Mouse (Mus musculus): ENCODE data around the gene Frmpd2. TPM values are rescaled to one million over a fixed set of nuclear protein-coding genes. Genes with fewer than 3 reads are reported as not detected.

The Frmpd2 gene
- polyA plus RNA-seq, 1 experiment from 2014 or later, result not detected

- no peak overlapping the region for H3K4me2 ChIP-seq
- H3K4me3 ChIP-seq, result no peak overlapping the region
- H3K4me1 ChIP-seq, result no peaks in the 10 kb centered on the region
- no peak for ATAC-seq
- no peak overlapping the region for H3K9ac ChIP-seq
- H3K27ac ChIP-seq, result no peak overlapping the region
- WGBS, result 52% methylated on average over 2 of the region's 2 CpGs
- no peaks in the 10 kb centered on the region for H3K36me3 ChIP-seq (ENCODE audit: poor library complexity, severe bottlenecking)
- no peaks in the 10 kb centered on the region for H3K9me3 ChIP-seq (replicated peaks)
- no peaks in the 10 kb centered on the region for H3K27me3 ChIP-seq
Measured at GRCm38 (mm10) chr14:33474461-33474860, 3.0 kb downstream of the Frmpd2 start.

DNA sequence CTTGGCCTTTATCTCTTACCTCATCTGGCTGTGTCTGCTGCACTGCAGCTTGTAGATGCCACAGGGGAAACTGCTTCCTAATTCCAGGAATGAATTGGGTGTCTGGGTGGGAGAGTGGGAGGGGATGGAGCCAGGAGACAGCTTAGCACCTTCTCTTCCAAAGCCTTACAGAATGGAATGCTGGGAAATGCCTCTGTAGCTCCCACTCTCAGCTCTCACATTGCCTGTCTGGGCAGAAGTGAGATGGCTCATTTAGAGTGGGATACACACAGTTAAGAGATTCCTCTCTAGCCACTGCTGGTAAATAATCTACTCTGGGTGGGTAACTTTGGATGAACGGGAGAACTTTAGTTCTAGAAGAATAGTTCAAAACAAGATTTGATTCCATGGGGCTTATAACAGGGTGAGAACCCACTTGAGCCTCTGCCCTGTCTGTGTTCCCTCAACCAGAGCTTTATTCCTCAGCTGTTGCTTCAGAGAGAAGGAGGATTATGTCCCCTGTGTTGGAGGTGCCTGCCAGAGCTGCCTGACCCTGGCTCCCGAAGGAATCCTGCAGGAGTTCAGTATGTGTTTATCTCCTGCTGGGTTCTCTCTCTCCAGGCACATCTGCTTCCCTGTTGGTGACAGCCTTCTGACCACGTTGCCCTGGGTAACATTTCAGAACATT is 4.7 kb downstream of the Frmpd2 start:
- Histone ChIP-seq H3K36me3 (ENCODE audit: poor library complexity, severe bottlenecking) (no peaks in the 10 kb centered on the region), H3K4me3 (no peak overlapping the region), H3K9ac (no peak overlapping the region), H3K27ac (no peak overlapping the region), H3K9me3 (replicated peaks) (no peaks in the 10 kb centered on the region), H3K4me2 (no peak overlapping the region), H3K27me3 (no peaks in the 10 kb centered on the region), H3K4me1 (no peaks in the 10 kb centered on the region)
- ATAC-seq, result no peak
- 17% methylated on average over 3 of the region's 3 CpGs for WGBS

- no peak for ATAC-seq
- Histone ChIP-seq H3K4me2 (no peak overlapping the region), H3K27ac (no peak overlapping the region), H3K27me3 (no peaks in the 10 kb centered on the region), H3K4me1 (no peaks in the 10 kb centered on the region), H3K4me3 (no peak overlapping the region), H3K9me3 (replicated peaks) (no peaks in the 10 kb centered on the region), H3K9ac (no peak overlapping the region), H3K36me3 (ENCODE audit: poor library complexity, severe bottlenecking) (no peaks in the 10 kb centered on the region)
- 74% methylated on average over 3 of the region's 3 CpGs for WGBS
Measured at GRCm38 (mm10) chr14:33481991-33482390, 10.5 kb downstream of the Frmpd2 start.

DNA sequence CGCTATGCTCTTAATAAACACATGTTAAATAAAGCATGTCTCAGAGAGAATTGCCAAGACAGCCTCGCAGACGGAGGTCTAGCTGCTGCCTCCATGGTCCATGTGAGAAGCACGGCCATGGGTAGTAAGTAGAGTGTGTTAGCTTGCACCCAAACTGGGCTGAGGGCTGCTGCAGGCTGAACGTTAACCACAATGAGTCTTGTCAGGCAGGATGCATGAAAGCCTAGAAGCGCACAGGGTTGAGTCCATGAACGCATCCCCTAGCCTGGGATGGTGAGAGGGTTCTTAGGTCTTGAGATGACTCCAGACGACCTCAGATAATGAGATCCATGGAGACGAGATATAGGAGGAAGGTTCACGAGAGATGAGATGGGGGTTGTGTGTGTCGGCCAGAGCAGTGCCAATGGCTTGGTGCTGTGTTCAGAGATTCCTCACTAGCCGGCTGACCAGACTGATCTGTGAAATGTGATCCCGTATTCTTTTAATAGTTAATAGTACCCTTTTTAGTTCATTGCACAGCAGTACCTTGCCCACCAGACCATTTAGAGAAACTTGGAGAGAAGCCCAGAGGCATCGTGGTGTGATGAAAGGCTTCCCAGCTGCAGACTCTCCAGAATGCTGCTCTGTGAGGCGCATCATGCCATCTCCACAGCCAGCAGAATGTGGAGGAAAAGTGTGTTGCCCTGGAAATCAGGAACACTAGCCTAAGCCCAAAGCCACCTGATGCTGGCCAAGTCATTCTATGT is 16.5 kb downstream of the Frmpd2 start:
- Histone ChIP-seq H3K4me1 (0 out of 2 replicates have a peak, but pooled peaks cover 7% of the 10 kb centered on the region), H3K4me3 (no peak overlapping the region)
- ATAC-seq, result peak; percentile 24; the same call in 1 of the 2 replicates

DNA sequence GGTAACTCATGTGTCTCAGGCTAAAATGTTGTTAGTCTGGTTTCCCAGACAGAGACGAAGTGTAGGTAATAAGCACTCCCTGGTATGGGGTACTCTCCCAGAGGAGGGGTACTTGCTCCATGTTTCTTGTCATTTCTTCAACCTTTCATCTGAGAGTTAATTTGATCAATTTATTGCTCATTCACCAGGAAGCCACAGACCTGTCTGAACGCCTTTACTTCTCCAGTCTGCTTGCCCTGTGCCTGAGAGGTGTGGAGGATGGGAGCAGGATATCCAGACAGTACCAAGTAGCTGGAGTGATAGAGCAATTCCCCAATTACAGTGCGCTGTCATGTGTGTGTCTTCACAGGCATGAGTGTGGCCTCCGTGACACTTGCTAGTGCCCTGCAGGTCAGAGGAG is 23.7 kb downstream of the Frmpd2 start:
- no peaks in the 10 kb centered on the region for H3K27me3 ChIP-seq
- no peaks in the 10 kb centered on the region for H3K9me3 ChIP-seq (replicated peaks)
- no peak overlapping the region for H3K4me2 ChIP-seq
- H3K27ac ChIP-seq, result no peak overlapping the region
- no peak for ATAC-seq
- WGBS, result 62% methylated on average over 4 of the region's 4 CpGs
- H3K9ac ChIP-seq, result no peak overlapping the region
- H3K4me1 ChIP-seq, result no peaks in the 10 kb centered on the region
- H3K4me3 ChIP-seq, result no peak overlapping the region
- no peaks in the 10 kb centered on the region for H3K36me3 ChIP-seq (ENCODE audit: poor library complexity, severe bottlenecking)

More for the DNA sequence above, 16.5 kb downstream of the Frmpd2 start:
- Histone ChIP-seq H3K4me2 (no peak overlapping the region), H3K9ac (no peak overlapping the region), H3K36me3 (ENCODE audit: poor library complexity, severe bottlenecking) (no peaks in the 10 kb centered on the region), H3K27me3 (no peaks in the 10 kb centered on the region), H3K27ac (no peak overlapping the region), H3K9me3 (replicated peaks) (no peaks in the 10 kb centered on the region)
- WGBS, result 64% methylated on average over 15 of the region's 15 CpGs

DNA sequence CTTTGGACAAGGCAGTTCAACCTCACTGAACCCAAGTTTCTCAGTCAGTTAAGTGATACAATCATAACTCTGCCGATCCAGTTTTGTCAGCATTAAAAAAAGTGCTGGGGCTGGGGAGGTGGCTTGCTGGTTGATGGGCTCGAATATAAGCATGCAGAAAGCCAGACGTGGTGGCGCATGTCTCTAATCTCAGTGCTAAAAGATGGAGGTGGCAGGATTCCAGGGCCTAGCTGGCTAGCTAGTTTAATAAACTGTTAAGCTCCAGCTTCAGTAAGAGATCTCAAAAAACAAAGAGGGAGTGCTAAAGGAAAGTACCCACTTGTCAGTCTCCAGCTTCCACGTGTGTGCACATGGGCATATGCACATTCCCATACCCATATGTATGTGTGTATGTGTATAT is 25.9 kb downstream of the Frmpd2 start:
- H3K4me3 ChIP-seq, result no peak overlapping the region
- H3K9me3 ChIP-seq (replicated peaks), result no peaks in the 10 kb centered on the region
- ATAC-seq, result no peak
- H3K4me2 ChIP-seq, result no peak overlapping the region
- no peak overlapping the region for H3K9ac ChIP-seq
- WGBS, result 79% methylated on average over 5 of the region's 5 CpGs
- no peaks in the 10 kb centered on the region for H3K27me3 ChIP-seq
- H3K4me1 ChIP-seq, result no peaks in the 10 kb centered on the region
- no peaks in the 10 kb centered on the region for H3K36me3 ChIP-seq (ENCODE audit: poor library complexity, severe bottlenecking)
- H3K27ac ChIP-seq, result no peak overlapping the region

- ATAC-seq, result no peak
- H3K4me3 ChIP-seq, result no peak overlapping the region
- no peaks in the 10 kb centered on the region for H3K9me3 ChIP-seq (replicated peaks)
- no peaks in the 10 kb centered on the region for H3K4me1 ChIP-seq
- 65% methylated on average over 3 of the region's 3 CpGs for WGBS
- H3K27ac ChIP-seq, result no peak overlapping the region
- no peak overlapping the region for H3K4me2 ChIP-seq
- no peaks in the 10 kb centered on the region for H3K27me3 ChIP-seq
- H3K36me3 ChIP-seq (ENCODE audit: poor library complexity, severe bottlenecking), result no peaks in the 10 kb centered on the region
- no peak overlapping the region for H3K9ac ChIP-seq
Measured at GRCm38 (mm10) chr14:33498849-33499248, 27.4 kb downstream of the Frmpd2 start.

- no peak overlapping the region for H3K9ac ChIP-seq
- H3K27ac ChIP-seq, result no peak overlapping the region
- no peak for ATAC-seq
- no peaks in the 10 kb centered on the region for H3K27me3 ChIP-seq
- 78% methylated on average over 10 of the region's 10 CpGs for WGBS
- H3K9me3 ChIP-seq (replicated peaks), result no peaks in the 10 kb centered on the region
- H3K36me3 ChIP-seq (ENCODE audit: poor library complexity, severe bottlenecking), result no peaks in the 10 kb centered on the region
- H3K4me1 ChIP-seq, result no peaks in the 10 kb centered on the region
- no peak overlapping the region for H3K4me3 ChIP-seq
- no peak overlapping the region for H3K4me2 ChIP-seq
Measured at GRCm38 (mm10) chr14:33500631-33501030, 29.1 kb downstream of the Frmpd2 start.

- Histone ChIP-seq H3K36me3 (ENCODE audit: poor library complexity, severe bottlenecking) (no peaks in the 10 kb centered on the region), H3K9ac (no peak overlapping the region), H3K9me3 (replicated peaks) (no peaks in the 10 kb centered on the region), H3K27me3 (no peaks in the 10 kb centered on the region), H3K4me2 (no peak overlapping the region), H3K4me1 (no peaks in the 10 kb centered on the region), H3K4me3 (no peak overlapping the region), H3K27ac (no peak overlapping the region)
- 81% methylated on average over 9 of the region's 9 CpGs for WGBS
- no peak for ATAC-seq
Measured at GRCm38 (mm10) chr14:33503311-33503710, 31.8 kb downstream of the Frmpd2 start.

DNA sequence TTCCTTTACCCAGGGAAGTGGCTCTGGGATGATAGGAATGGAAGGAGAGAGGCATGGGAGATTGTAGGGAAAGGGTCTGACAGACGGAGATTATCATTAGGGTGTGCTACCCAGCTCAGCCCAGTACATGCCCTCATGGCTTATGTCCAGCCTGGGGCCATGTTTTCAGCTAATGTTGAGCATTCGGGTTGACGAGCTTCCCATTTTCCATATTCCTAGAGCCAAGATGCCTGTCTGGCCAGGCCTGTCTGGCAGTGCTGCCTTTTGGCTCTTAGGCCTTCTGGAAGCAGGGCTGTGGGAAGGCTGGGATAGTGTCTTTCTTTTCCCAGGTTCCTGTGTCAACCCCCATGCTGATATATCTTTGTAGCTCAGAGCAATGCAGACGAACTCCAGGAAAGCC is 35.2 kb downstream of the Frmpd2 start:
- no peaks in the 10 kb centered on the region for H3K27me3 ChIP-seq
- H3K27ac ChIP-seq, result no peak overlapping the region
- H3K4me3 ChIP-seq, result no peak overlapping the region
- H3K4me1 ChIP-seq, result no peaks in the 10 kb centered on the region
- H3K9ac ChIP-seq, result no peak overlapping the region
- WGBS, result 83% methylated on average over 4 of the region's 4 CpGs
- H3K9me3 ChIP-seq (replicated peaks), result no peaks in the 10 kb centered on the region
- no peak for ATAC-seq
- no peaks in the 10 kb centered on the region for H3K36me3 ChIP-seq (ENCODE audit: poor library complexity, severe bottlenecking)
- H3K4me2 ChIP-seq, result no peak overlapping the region

DNA sequence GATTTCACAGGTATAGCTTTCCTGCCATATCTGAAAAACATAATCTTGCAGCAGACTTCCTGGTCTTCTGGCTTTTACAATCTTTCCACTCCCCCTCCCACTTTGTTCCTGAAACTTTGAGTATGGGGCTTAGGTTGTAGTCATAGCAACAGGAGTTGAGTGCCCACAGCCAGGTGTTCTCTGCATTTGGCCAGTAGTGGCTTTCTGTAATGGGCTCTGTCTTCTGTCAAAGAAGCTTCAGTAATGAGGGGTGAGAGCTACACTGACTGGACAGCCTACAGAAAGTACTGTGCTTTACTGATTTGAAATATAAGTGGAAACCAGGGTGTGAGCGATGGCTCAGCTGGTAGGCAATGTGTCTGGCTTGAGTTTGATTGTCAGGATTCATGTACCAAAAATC is 37.2 kb downstream of the Frmpd2 start:
- H3K4me2 ChIP-seq, result no peak overlapping the region
- H3K27me3 ChIP-seq, result no peaks in the 10 kb centered on the region
- H3K4me3 ChIP-seq, result no peak overlapping the region
- no peak overlapping the region for H3K27ac ChIP-seq
- peaks cover 3% of the 10 kb centered on the region; the same call in 1 of the 2 replicates for H3K4me1 ChIP-seq
- WGBS, result 93% methylated on average over 1 of the region's 1 CpGs
- H3K9me3 ChIP-seq (replicated peaks), result no peaks in the 10 kb centered on the region
- H3K9ac ChIP-seq, result no peak overlapping the region
- ATAC-seq, result no peak
- H3K36me3 ChIP-seq (ENCODE audit: poor library complexity, severe bottlenecking), result no peaks in the 10 kb centered on the region

DNA sequence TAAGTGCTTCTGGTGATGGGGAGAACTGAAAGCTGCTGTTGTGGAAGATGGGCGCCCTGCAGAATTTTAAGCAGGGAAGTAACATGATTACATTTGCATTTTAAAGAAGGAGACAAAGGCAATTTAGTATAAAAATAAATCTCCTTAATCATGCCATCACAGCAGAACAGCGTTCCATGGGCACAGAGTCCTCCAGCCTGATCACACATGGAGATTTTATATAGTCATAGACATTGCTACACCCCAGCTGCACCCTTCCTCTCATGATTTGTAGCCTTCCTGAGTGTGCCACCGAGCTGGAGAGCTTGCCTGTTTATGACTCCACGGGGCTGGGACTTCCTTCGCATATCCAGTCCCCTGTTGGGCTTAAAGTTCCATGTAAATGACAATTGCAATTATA is 42.4 kb downstream of the Frmpd2 start:
- no peak overlapping the region for H3K4me3 ChIP-seq
- WGBS, result 52% methylated on average over 5 of the region's 5 CpGs
- no peaks in the 10 kb centered on the region for H3K9me3 ChIP-seq (replicated peaks)
- H3K9ac ChIP-seq, result no peak overlapping the region
- 0 out of 2 replicates have a peak overlapping the region, but pooled peaks have one; percentile 4 for H3K27ac ChIP-seq
- peak; percentile 85; the same call in 1 of the 2 replicates for ATAC-seq
- no peak overlapping the region for H3K4me2 ChIP-seq
- no peaks in the 10 kb centered on the region for H3K27me3 ChIP-seq
- no peaks in the 10 kb centered on the region for H3K36me3 ChIP-seq (ENCODE audit: poor library complexity, severe bottlenecking)
- H3K4me1 ChIP-seq, result peaks cover 9% of the 10 kb centered on the region; the same call in 1 of the 2 replicates

Measured in forebrain, embryonic 13.5 days (tissue).